Mouse (Mus musculus) heart, embryonic 12.5 days (tissue): Measurements from ENCODE around the gene Kremen1. TPM values are rescaled to one million over a fixed set of nuclear protein-coding genes. Genes with fewer than 3 reads are reported as not detected.

ENCODE experiments used
- ATAC-seq: fragments of 200-750 bp; cut with Nextera tagmentation; 2 replicates; pipeline ENCODE4 v1.8.0; 2017; ENCODE audit warnings: moderate TSS enrichment, moderate library complexity; ENCODE audit not compliant: insufficient number of reproducible peaks, low FRiP score
- H3K27ac ChIP-seq: fragments of 300-500 bp; sonication (generic); 2 replicates; pipeline ENCODE4 v1.5.1; 2016; ENCODE audit warnings: mild to moderate bottlenecking, moderate library complexity; ENCODE audit not compliant: poor library complexity, severe bottlenecking
- H3K27me3 ChIP-seq: fragments of 300-500 bp; sonication (generic); replicated peaks from 2 replicates; pipeline ENCODE4 v1.6.1; 2016; ENCODE audit warnings: mild to moderate bottlenecking, moderate library complexity
- H3K36me3 ChIP-seq: fragments of 300-500 bp; sonication (generic); 2 replicates; pipeline ENCODE4 v1.6.1; 2016; ENCODE audit warnings: mild to moderate bottlenecking, moderate library complexity
- H3K4me1 ChIP-seq: fragments of 300-500 bp; sonication (generic); replicated peaks from 2 replicates; pipeline ENCODE4 v1.6.1; 2016; ENCODE audit warnings: mild to moderate bottlenecking
- H3K4me2 ChIP-seq: fragments of 300-500 bp; sonication (generic); 2 replicates; pipeline ENCODE4 v1.6.1; 2016; ENCODE audit warnings: mild to moderate bottlenecking, moderate library complexity
- H3K4me3 ChIP-seq: fragments of 300-500 bp; sonication (generic); 2 replicates; pipeline ENCODE4 v1.5.1; 2016; ENCODE audit warnings: mild to moderate bottlenecking
- H3K9ac ChIP-seq: fragments of 300-500 bp; sonication (generic); 2 replicates; pipeline ENCODE4 v1.6.1; 2016; ENCODE audit warnings: mild to moderate bottlenecking, moderate library complexity
- H3K9me3 ChIP-seq: fragments of 300-500 bp; sonication (generic); replicated peaks from 2 replicates; pipeline ENCODE4 v1.6.1; 2016; ENCODE audit warnings: mild to moderate bottlenecking, moderate library complexity
- WGBS: fragments of 180-500 bp; shearing (Covaris S2); methylation state at CpG from one replicate; pipeline ENCODE4 v1.1.7; 2016; 5-methylcytosine and 5-hydroxymethylcytosine counted together
- polyA plus RNA-seq: library from polyadenylated mRNA; unstranded; fragments of >200 nt; fragmentation: Nextera tagmentation; extraction: Ambion mirVana; gene quantifications from 2 replicates; pipeline ENCODE4 v1.2.1, GENCODE M21; 2016

The Kremen1 gene
- 40.1 and 42.0 TPM in 2 replicates for polyA plus RNA-seq

GRCm38 (mm10) chr11:5261508-5262392 lies at the start of gene Kremen1:
Gene Kremen1, minus strand, starts transcription at chr11:5261558.
- no peaks in the 10 kb centered on the region for H3K27me3 ChIP-seq
- WGBS, result 3% methylated on average over 55 of the region's 80 CpGs
- peak within 1 kb of the TSS; percentile 78 for H3K27ac ChIP-seq
- H3K4me3 ChIP-seq, result peak within 1 kb of the TSS; percentile 85
- ATAC-seq, result peak; percentile 98
- H3K9ac ChIP-seq, result peak within 1 kb of the TSS; percentile 90
- H3K4me2 ChIP-seq, result peak within 1 kb of the TSS; percentile 78
- H3K9me3 ChIP-seq, result no peaks in the 10 kb centered on the region
- peaks cover 56% of the 10 kb centered on the region for H3K4me1 ChIP-seq
- no peaks in the 10 kb centered on the region for H3K36me3 ChIP-seq

- Histone ChIP-seq H3K4me2 (no peak overlapping the region), H3K4me3 (no peak overlapping the region), H3K36me3 (no peaks in the 10 kb centered on the region), H3K9me3 (no peaks in the 10 kb centered on the region), H3K9ac (no peak overlapping the region), H3K4me1 (peaks cover 10% of the 10 kb centered on the region), H3K27me3 (no peaks in the 10 kb centered on the region), H3K27ac (no peak overlapping the region)
- ATAC-seq, result no peak
- 67% methylated on average over 13 of the region's 13 CpGs for whole genome bisulfite sequencing
These were observed 45.9 kb upstream of the Kremen1 start for GRCm38 (mm10) chr11:5307024-5307905.

GRCm38 (mm10) chr11:5306017-5306416 lies 44.7 kb upstream of the Kremen1 start:
- Histone ChIP-seq H3K27me3 (no peaks in the 10 kb centered on the region), H3K4me3 (no peak overlapping the region), H3K9me3 (no peaks in the 10 kb centered on the region), H3K27ac (no peak overlapping the region), H3K4me2 (no peak overlapping the region), H3K4me1 (peaks cover 15% of the 10 kb centered on the region), H3K36me3 (no peaks in the 10 kb centered on the region), H3K9ac (no peak overlapping the region)
- no peak for ATAC-seq

- Histone ChIP-seq H3K4me2 (no peak overlapping the region), H3K27me3 (no peaks in the 10 kb centered on the region), H3K27ac (no peak overlapping the region), H3K36me3 (no peaks in the 10 kb centered on the region), H3K9ac (no peak overlapping the region), H3K9me3 (no peaks in the 10 kb centered on the region), H3K4me1 (peaks cover 20% of the 10 kb centered on the region), H3K4me3 (no peak overlapping the region)
- ATAC-seq, result no peak
These were observed 43.2 kb upstream of the Kremen1 start for GRCm38 (mm10) chr11:5304526-5304925.

- H3K4me3 ChIP-seq, result no peak overlapping the region
- H3K36me3 ChIP-seq, result no peaks in the 10 kb centered on the region
- H3K9ac ChIP-seq, result no peak overlapping the region
- no peak overlapping the region for H3K4me2 ChIP-seq
- no peaks in the 10 kb centered on the region for H3K9me3 ChIP-seq
- H3K27me3 ChIP-seq, result no peaks in the 10 kb centered on the region
- ATAC-seq, result no peak
- no peak overlapping the region; the same call in 1 of the 2 replicates for H3K27ac ChIP-seq
- 47% methylated on average over 1 of the region's 1 CpGs for WGBS
- peaks cover 49% of the 10 kb centered on the region for H3K4me1 ChIP-seq
These were observed 36.6 kb upstream of the Kremen1 start for GRCm38 (mm10) chr11:5298007-5298372.

GRCm38 (mm10) chr11:5297148-5298006 lies 36.0 kb upstream of the Kremen1 start:
- peaks cover 49% of the 10 kb centered on the region for H3K4me1 ChIP-seq
- no peaks in the 10 kb centered on the region for H3K9me3 ChIP-seq
- ATAC-seq, result no peak
- H3K4me3 ChIP-seq, result no peak overlapping the region
- H3K27ac ChIP-seq, result peak overlapping the region; percentile 5; the same call in 1 of the 2 replicates
- H3K27me3 ChIP-seq, result no peaks in the 10 kb centered on the region
- H3K9ac ChIP-seq, result no peak overlapping the region
- no peak overlapping the region for H3K4me2 ChIP-seq
- WGBS, result 49% methylated on average over 13 of the region's 13 CpGs
- H3K36me3 ChIP-seq, result no peaks in the 10 kb centered on the region

- no peak for ATAC-seq
- no peaks in the 10 kb centered on the region for H3K9me3 ChIP-seq
- H3K36me3 ChIP-seq, result no peaks in the 10 kb centered on the region
- H3K27me3 ChIP-seq, result no peaks in the 10 kb centered on the region
- WGBS, result 50% methylated on average over 2 of the region's 2 CpGs
- H3K9ac ChIP-seq, result no peak overlapping the region
- H3K4me1 ChIP-seq, result peaks cover 44% of the 10 kb centered on the region
- H3K4me2 ChIP-seq, result no peak overlapping the region
- H3K27ac ChIP-seq, result 0 out of 2 replicates have a peak overlapping the region, but pooled peaks have one; percentile 22
- H3K4me3 ChIP-seq, result no peak overlapping the region
These were observed 35.3 kb upstream of the Kremen1 start for GRCm38 (mm10) chr11:5296576-5297115.

GRCm38 (mm10) chr11:5294805-5295204 lies 33.4 kb upstream of the Kremen1 start:
- Histone ChIP-seq H3K4me1 (peaks cover 40% of the 10 kb centered on the region), H3K9me3 (no peaks in the 10 kb centered on the region), H3K4me3 (no peak overlapping the region), H3K27me3 (no peaks in the 10 kb centered on the region), H3K27ac (no peak overlapping the region), H3K36me3 (no peaks in the 10 kb centered on the region), H3K9ac (no peak overlapping the region), H3K4me2 (no peak overlapping the region)
- ATAC-seq, result no peak
- WGBS, result 69% methylated on average over 3 of the region's 3 CpGs

- H3K27ac ChIP-seq, result no peak overlapping the region
- 19% methylated on average over 5 of the region's 5 CpGs for WGBS
- no peak for ATAC-seq
- H3K27me3 ChIP-seq, result no peaks in the 10 kb centered on the region
- peaks cover 18% of the 10 kb centered on the region for H3K36me3 ChIP-seq
- no peaks in the 10 kb centered on the region for H3K9me3 ChIP-seq
- H3K4me1 ChIP-seq, result peaks cover 16% of the 10 kb centered on the region
- H3K4me2 ChIP-seq, result no peak overlapping the region
- H3K9ac ChIP-seq, result no peak overlapping the region
- H3K4me3 ChIP-seq, result no peak overlapping the region
These were observed 29.3 kb upstream of the Kremen1 start for GRCm38 (mm10) chr11:5290691-5291090.

GRCm38 (mm10) chr11:5289826-5290580 lies 28.6 kb upstream of the Kremen1 start:
- Histone ChIP-seq H3K4me3 (no peak overlapping the region), H3K27ac (no peak overlapping the region), H3K4me2 (no peak overlapping the region), H3K27me3 (no peaks in the 10 kb centered on the region), H3K9ac (no peak overlapping the region), H3K36me3 (peaks cover 22% of the 10 kb centered on the region), H3K9me3 (no peaks in the 10 kb centered on the region), H3K4me1 (peaks cover 11% of the 10 kb centered on the region; the same call in 1 of the 2 replicates)
- no peak for ATAC-seq
- WGBS, result 84% methylated on average over 4 of the region's 4 CpGs
